Mouse (Mus musculus) frontal cortex, postnatal 36 days (tissue): ENCODE measurements at regions not wholly inside any gene's neighbourhood (a gene's known extent, or its start where the extent isn't known, plus 50 kb on each side); places are given as distances from the start of the nearest gene placed in this dataset.

Source experiments
- DNase-seq, 2 experiments: peaks; one replicate each; pipeline ENCODE4 v3.0.0; 2022; ENCODE audit warnings: low spot score in 2 of 2

GRCm38 (mm10) chr2:3940786-3941185 lies 76.7 kb upstream of the Frmd4a start:
- DNase-seq: no peak

GRCm38 (mm10) chr2:3941496-3941895 lies 76.0 kb upstream of the Frmd4a start:
- no peak for DNase-seq

GRCm38 (mm10) chr2:3947432-3947831 lies 70.1 kb upstream of the Frmd4a start:
- no peak for DNase-seq

GRCm38 (mm10) chr2:3948331-3948730 lies 69.2 kb upstream of the Frmd4a start:
- no peak for DNase-seq

- no peak for DNase-seq
Measured at GRCm38 (mm10) chr2:3957491-3957890, 60.0 kb upstream of the Frmd4a start.

GRCm38 (mm10) chr2:3958065-3958641 lies 59.4 kb upstream of the Frmd4a start:
- DNase-seq: peak; percentile 68 to 80

GRCm38 (mm10) chr2:3958711-3959110 lies 58.8 kb upstream of the Frmd4a start:
- DNase-seq: no peak

- DNase-seq: no peak
Measured at GRCm38 (mm10) chr2:3959181-3959580, 58.3 kb upstream of the Frmd4a start.

GRCm38 (mm10) chr2:3960213-3960612 lies 57.3 kb upstream of the Frmd4a start:
- DNase-seq: peak in 1 of 2 experiments; percentile 21

GRCm38 (mm10) chr2:3964351-3964750 lies 53.2 kb upstream of the Frmd4a start:
- no peak for DNase-seq
